Mouse (Mus musculus): ENCODE results near the gene Yeats2.

The Yeats2 gene

DNA sequence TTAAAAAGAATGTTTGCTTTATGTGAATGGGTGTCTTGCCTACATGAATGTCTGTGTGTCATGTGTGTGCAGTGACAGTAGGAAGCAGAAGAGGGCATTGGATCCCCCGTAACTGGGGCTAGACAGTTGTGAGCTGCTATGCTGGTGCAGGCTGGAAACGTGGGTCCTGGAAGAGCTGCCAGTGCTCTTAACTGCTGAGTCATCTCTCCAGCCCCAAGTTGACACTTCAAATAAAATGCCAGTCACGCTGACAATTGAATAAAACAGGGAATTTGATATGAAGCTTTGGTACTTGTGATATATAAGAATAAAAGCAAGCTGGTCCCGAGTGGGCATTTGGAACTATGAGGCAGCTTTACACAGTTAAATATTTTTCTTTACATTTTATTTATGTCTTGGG, 139.4 kb downstream of the Yeats2 start:
- in situ Hi-C loops (cut with MboI, MseI), result no loop called here

Data from T-helper 1 cell (primary cell).